Mouse (Mus musculus) stomach, embryonic 14.5 days (tissue): ENCODE measurements around the gene Gm20721. TPM values are rescaled to one million over a fixed set of nuclear protein-coding genes. Genes with fewer than 3 reads are reported as not detected.

Experiments used
- ATAC-seq: fragments of 200-750 bp; cut with Nextera tagmentation; 2 replicates; pipeline ENCODE4 v1.8.0; 2017; ENCODE audit warnings: low read depth, moderate TSS enrichment; ENCODE audit not compliant: insufficient number of reproducible peaks, insufficient read depth, low FRiP score
- H3K27ac ChIP-seq: fragments of 300-500 bp; sonication (generic); 2 replicates; pipeline ENCODE4 v1.5.1; 2014; ENCODE audit warnings: mild to moderate bottlenecking, low read length, moderate library complexity, mixed read lengths
- H3K27me3 ChIP-seq: fragments of 300-500 bp; sonication (generic); 2 replicates; pipeline ENCODE4 v1.6.1; 2014; ENCODE audit warnings: low read length, control low read depth, mixed read lengths; ENCODE audit not compliant: control insufficient read depth, insufficient read depth
- H3K36me3 ChIP-seq: fragments of 300-500 bp; sonication (generic); 2 replicates; pipeline ENCODE4 v1.6.1; 2014; ENCODE audit warnings: mild to moderate bottlenecking, control low read depth, low read length, moderate library complexity, mixed read lengths; ENCODE audit not compliant: control insufficient read depth, insufficient read depth
- H3K4me1 ChIP-seq: fragments of 300-500 bp; sonication (generic); 2 replicates; pipeline ENCODE4 v1.6.1; 2014; ENCODE audit warnings: low read length, control low read depth, mixed read lengths; ENCODE audit not compliant: control insufficient read depth, insufficient read depth
- H3K4me2 ChIP-seq: fragments of 300-500 bp; sonication (generic); replicated peaks from 2 replicates; pipeline ENCODE4 v1.6.1; 2014; ENCODE audit warnings: low read depth, low read length, control low read depth
- H3K4me3 ChIP-seq: fragments of 300-500 bp; sonication (generic); 2 replicates; pipeline ENCODE4 v1.5.1; 2014; ENCODE audit warnings: low read depth, low read length, control low read depth
- H3K9ac ChIP-seq: fragments of 300-500 bp; sonication (generic); replicated peaks from 2 replicates; pipeline ENCODE4 v1.6.1; 2014; ENCODE audit warnings: low read depth, mild to moderate bottlenecking, control low read depth, low read length, moderate library complexity, mixed read lengths
- H3K9me3 ChIP-seq: fragments of 300-500 bp; sonication (generic); 2 replicates; pipeline ENCODE4 v1.6.1; 2016; ENCODE audit warnings: low read depth, low read length, control low read depth; ENCODE audit not compliant: control insufficient read depth
- WGBS: fragments of 180-500 bp; shearing (Covaris S2); extraction: QIAGEN DNeasy Blood & Tissue Kit; methylation state at CpG from one replicate; pipeline ENCODE4 v1.1.7; 2014; 5-methylcytosine and 5-hydroxymethylcytosine counted together
- polyA plus RNA-seq: library from polyadenylated mRNA; unstranded; fragments of >200 nt; fragmentation: Nextera tagmentation; extraction: Ambion mirVana; gene quantifications from 2 replicates; pipeline ENCODE4 v1.2.1, GENCODE M21; 2014

Gm20721 gene
- polyA plus RNA-seq, 1 experiment from 2014 or later = 6.9 TPM

DNA sequence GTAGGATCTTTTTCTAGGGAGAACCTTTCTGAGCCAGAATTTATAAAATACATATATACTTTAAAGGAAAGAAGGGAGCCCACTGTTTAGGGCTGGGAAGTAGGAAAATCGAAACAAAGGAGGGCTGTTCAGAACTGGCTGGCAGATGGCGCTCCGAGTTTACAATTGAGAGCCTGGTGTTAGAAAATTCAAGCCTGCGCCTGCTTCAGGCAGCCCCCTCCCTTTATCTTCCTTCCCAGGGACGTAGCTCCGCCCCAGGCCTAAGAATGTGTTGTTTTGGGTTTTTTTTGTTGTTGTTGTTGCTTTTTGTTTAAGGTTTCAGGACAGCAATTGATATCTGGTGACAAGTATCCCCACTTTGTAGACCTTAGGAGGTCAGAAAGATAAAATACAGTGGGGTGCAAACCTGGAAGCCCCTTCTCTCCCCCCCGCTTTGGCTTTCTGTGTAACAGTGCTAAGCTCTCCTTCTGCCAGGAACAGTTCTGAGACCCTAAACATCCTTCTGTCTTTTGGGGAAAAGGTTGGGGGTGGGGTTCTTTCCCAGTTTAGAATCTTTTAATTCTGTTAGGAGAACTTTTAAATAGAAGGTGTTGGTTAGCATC, 35.5 kb downstream of the Gm20721 start:
- H3K9me3 ChIP-seq = no peaks in the 10 kb centered on the region
- ATAC-seq = peak; percentile 62; the same call in 1 of the 2 replicates
- no peak overlapping the region for H3K4me2 ChIP-seq
- peaks cover 5% of the 10 kb centered on the region; the same call in 1 of the 2 replicates for H3K4me1 ChIP-seq
- H3K4me3 ChIP-seq = no peak overlapping the region
- H3K27ac ChIP-seq = no peak overlapping the region
- H3K27me3 ChIP-seq = no peaks in the 10 kb centered on the region
- WGBS = 14% methylated on average over 7 of the region's 7 CpGs
- no peaks in the 10 kb centered on the region for H3K36me3 ChIP-seq
- no peak overlapping the region for H3K9ac ChIP-seq

DNA sequence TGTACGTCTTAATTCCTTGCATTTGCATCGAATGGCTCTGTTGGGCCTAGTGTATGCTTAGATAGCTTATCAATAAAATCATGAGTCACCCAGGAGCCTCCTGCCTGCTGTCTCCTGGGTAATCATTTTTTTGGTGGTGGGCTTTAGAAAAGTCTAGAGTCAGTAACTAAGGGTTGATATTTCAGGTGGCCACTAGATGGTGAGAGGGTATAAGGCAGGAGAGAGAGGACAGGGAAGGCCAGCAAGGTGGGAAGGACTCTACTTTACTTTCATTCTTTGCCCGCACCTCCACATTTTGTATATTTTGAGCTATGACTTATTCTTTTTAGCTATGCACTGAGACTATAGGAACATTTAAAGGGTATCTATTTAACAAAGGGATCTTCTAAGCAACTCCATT, 38.6 kb downstream of the Gm20721 start:
- Histone ChIP-seq H3K4me1 (0 out of 2 replicates have a peak, but pooled peaks cover 3% of the 10 kb centered on the region), H3K9me3 (no peaks in the 10 kb centered on the region), H3K9ac (no peak overlapping the region), H3K4me3 (no peak overlapping the region), H3K27ac (no peak overlapping the region), H3K27me3 (no peaks in the 10 kb centered on the region), H3K4me2 (no peak overlapping the region), H3K36me3 (no peaks in the 10 kb centered on the region)
- no peak for ATAC-seq
- 72% methylated on average over 3 of the region's 3 CpGs for WGBS

DNA sequence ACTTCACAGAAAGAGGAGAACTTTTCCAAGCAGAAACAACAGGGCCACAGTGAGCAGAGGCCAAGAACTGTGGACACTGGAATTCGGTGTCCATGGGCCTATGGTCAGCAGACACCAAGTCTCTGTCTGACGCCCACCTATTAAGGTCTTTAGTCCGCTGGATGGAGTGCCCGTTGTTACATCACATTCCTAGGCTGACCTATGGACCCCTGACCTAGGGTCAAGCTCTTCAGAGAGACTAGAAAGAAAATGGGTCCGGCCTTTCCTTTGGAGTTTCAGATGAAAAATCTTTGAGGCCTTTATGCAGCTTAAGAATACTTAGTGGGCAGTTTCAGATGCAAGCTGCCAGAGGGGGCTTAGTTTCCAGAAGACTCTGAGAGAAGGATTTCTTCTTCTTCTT, 40.9 kb downstream of the Gm20721 start:
- WGBS = 16% methylated on average over 5 of the region's 5 CpGs

DNA sequence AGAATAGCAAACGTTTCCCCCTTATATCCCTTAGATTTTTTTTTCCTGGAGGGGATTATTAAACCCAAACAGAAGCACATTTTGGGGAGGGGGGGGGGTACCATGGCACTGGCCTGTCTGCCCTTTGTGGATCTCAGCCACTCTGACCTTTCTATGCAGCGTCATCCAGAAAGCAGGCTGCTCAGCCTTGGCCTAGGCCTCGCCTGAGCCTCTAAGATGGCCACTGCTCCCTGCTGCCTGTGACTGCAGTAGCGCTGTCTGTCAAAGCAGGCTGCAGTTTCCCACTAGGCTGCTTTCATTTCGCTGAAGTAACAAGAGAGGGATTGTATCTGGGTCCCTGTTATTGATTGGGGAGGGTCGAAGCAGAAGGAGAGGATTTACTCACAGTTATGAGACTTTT, 44.0 kb downstream of the Gm20721 start:
- H3K4me1 ChIP-seq = no peaks in the 10 kb centered on the region
- WGBS = 58% methylated on average over 6 of the region's 6 CpGs
- H3K9me3 ChIP-seq = peaks cover 32% of the 10 kb centered on the region
- no peak overlapping the region for H3K4me2 ChIP-seq
- no peak overlapping the region for H3K27ac ChIP-seq
- H3K9ac ChIP-seq = no peak overlapping the region
- no peak overlapping the region for H3K4me3 ChIP-seq
- ATAC-seq = no peak
- no peaks in the 10 kb centered on the region for H3K36me3 ChIP-seq
- peaks cover 16% of the 10 kb centered on the region; the same call in 1 of the 2 replicates for H3K27me3 ChIP-seq

More for the DNA sequence above, 40.9 kb downstream of the Gm20721 start:
- H3K27ac ChIP-seq = no peak overlapping the region
- peaks cover 2% of the 10 kb centered on the region; the same call in 1 of the 2 replicates for H3K9me3 ChIP-seq
- no peak overlapping the region for H3K4me3 ChIP-seq
- no peak overlapping the region for H3K9ac ChIP-seq
- no peaks in the 10 kb centered on the region for H3K36me3 ChIP-seq
- no peak overlapping the region for H3K4me2 ChIP-seq
- no peaks in the 10 kb centered on the region for H3K4me1 ChIP-seq
- ATAC-seq = no peak
- H3K27me3 ChIP-seq = no peaks in the 10 kb centered on the region

DNA sequence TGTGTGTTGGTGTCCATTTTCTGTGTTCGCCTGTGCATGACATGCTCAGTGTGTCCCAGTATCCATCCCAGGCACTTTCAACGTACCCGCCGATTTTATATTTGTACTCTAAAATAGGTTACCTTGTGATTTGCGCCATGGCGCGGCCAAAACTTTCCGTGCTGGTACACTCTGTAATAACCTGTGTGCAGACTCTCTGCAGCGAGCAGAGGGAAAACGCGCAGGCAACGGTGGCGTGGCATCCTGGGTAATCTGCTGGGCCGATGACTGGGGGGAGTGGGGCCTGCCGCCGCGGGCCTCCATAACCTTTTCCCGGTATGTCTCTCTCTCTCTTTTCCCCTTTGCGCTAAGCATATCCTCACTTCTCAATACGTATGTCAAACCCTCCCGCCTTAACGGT, 45.8 kb downstream of the Gm20721 start:
- Histone ChIP-seq H3K4me1 (no peaks in the 10 kb centered on the region), H3K27me3 (peaks cover 16% of the 10 kb centered on the region; the same call in 1 of the 2 replicates), H3K9me3 (peaks cover 44% of the 10 kb centered on the region), H3K4me3 (peak overlapping the region; percentile 28), H3K9ac (no peak overlapping the region), H3K4me2 (peak overlapping the region; percentile 42), H3K36me3 (no peaks in the 10 kb centered on the region), H3K27ac (no peak overlapping the region)
- ATAC-seq = no peak
- 62% methylated on average over 22 of the region's 22 CpGs for WGBS

DNA sequence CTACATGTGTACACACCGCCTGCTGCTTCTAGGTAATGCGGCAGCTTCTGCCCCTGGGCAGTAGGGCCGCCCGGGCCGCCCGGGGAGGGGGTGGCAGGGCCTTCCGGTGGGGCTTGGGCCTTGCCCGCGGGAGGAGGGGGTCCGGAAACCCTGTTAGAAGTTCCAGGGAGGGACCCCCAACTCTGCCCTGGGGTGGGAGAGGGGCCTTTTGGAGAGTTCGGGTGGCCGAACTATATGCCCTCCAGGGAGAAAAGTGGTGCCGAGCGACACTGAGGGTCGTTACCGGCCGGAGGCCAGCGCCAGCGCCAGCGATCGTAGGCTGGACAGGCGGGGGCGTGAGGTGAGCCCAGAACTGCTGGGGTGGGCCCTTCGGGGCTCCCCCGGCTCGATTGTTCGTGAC, 46.3 kb downstream of the Gm20721 start:
- peaks cover 16% of the 10 kb centered on the region; the same call in 1 of the 2 replicates for H3K27me3 ChIP-seq
- H3K27ac ChIP-seq = no peak overlapping the region
- WGBS = 57% methylated on average over 27 of the region's 27 CpGs
- no peaks in the 10 kb centered on the region for H3K36me3 ChIP-seq
- H3K9ac ChIP-seq = no peak overlapping the region
- H3K4me2 ChIP-seq = peak overlapping the region; percentile 42
- peak overlapping the region; percentile 28 for H3K4me3 ChIP-seq
- ATAC-seq = no peak
- H3K9me3 ChIP-seq = peaks cover 49% of the 10 kb centered on the region
- H3K4me1 ChIP-seq = no peaks in the 10 kb centered on the region

DNA sequence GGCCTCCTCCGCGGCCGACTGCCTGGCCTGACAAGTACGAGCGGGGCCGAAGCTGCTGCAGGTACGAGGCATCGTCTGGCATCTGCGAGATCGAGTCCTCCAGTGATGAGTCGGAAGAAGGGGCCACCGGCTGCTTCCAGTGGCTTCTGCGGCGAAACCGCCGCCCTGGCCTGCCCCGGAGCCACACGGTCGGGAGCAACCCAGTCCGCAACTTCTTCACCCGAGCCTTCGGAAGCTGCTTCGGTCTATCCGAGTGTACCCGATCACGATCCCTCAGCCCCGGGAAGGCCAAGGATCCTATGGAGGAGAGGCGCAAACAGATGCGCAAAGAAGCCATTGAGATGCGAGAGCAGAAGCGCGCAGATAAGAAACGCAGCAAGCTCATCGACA, 46.7 kb downstream of the Gm20721 start:
- H3K9ac ChIP-seq = no peak overlapping the region
- WGBS = 40% methylated on average over 34 of the region's 34 CpGs
- H3K9me3 ChIP-seq = peaks cover 53% of the 10 kb centered on the region
- H3K4me2 ChIP-seq = peak overlapping the region; percentile 42
- ATAC-seq = no peak
- H3K27me3 ChIP-seq = peaks cover 16% of the 10 kb centered on the region; the same call in 1 of the 2 replicates
- H3K27ac ChIP-seq = no peak overlapping the region
- no peaks in the 10 kb centered on the region for H3K4me1 ChIP-seq
- no peaks in the 10 kb centered on the region for H3K36me3 ChIP-seq
- H3K4me3 ChIP-seq = peak overlapping the region; percentile 28

DNA sequence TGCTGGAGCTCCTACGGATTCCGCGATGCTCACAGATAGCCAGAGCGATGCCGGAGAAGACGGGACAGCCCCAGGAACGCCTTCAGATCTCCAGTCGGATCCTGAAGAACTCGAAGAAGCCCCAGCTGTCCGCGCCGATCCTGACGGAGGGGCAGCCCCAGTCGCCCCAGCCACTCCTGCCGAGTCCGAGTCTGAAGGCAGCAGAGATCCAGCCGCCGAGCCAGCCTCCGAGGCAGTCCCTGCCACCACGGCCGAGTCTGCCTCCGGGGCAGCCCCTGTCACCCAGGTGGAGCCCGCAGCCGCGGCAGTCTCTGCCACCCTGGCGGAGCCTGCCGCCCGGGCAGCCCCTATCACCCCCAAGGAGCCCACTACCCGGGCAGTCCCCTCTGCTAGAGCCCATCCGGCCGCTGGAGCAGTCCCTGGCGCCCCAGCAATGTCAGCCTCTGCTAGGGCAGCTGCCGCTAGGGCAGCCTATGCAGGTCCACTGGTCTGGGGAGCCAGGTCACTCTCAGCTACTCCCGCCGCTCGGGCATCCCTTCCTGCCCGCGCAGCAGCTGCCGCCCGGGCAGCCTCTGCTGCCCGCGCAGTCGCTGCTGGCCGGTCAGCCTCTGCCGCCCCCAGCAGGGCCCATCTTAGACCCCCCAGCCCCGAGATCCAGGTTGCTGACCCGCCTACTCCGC, 47.3 kb downstream of the Gm20721 start:
- H3K9me3 ChIP-seq = peaks cover 55% of the 10 kb centered on the region

More for the DNA sequence above, 47.3 kb downstream of the Gm20721 start:
- H3K36me3 ChIP-seq = no peaks in the 10 kb centered on the region
- WGBS = 39% methylated on average over 48 of the region's 48 CpGs
- H3K4me2 ChIP-seq = peak overlapping the region; percentile 42
- H3K27ac ChIP-seq = no peak overlapping the region
- H3K27me3 ChIP-seq = peaks cover 16% of the 10 kb centered on the region; the same call in 1 of the 2 replicates
- no peak for ATAC-seq
- H3K4me3 ChIP-seq = peak overlapping the region; percentile 28
- H3K9ac ChIP-seq = no peak overlapping the region
- H3K4me1 ChIP-seq = no peaks in the 10 kb centered on the region
